Mouse (Mus musculus) heart, adult 9 months (tissue): ENCODE data around the gene Myocos.

Experiments
- DNase-seq, 2 experiments: peaks; one replicate each; pipeline ENCODE4 v3.0.0; 2022; ENCODE audit warnings: low spot score in 2 of 2

Myocos gene

GRCm38 (mm10) chr1:162615511-162615910, 42.5 kb downstream of the Myocos start:
- DNase-seq: no peak

GRCm38 (mm10) chr1:162611191-162611590, 46.8 kb downstream of the Myocos start:
- no peak for DNase-seq

DNA sequence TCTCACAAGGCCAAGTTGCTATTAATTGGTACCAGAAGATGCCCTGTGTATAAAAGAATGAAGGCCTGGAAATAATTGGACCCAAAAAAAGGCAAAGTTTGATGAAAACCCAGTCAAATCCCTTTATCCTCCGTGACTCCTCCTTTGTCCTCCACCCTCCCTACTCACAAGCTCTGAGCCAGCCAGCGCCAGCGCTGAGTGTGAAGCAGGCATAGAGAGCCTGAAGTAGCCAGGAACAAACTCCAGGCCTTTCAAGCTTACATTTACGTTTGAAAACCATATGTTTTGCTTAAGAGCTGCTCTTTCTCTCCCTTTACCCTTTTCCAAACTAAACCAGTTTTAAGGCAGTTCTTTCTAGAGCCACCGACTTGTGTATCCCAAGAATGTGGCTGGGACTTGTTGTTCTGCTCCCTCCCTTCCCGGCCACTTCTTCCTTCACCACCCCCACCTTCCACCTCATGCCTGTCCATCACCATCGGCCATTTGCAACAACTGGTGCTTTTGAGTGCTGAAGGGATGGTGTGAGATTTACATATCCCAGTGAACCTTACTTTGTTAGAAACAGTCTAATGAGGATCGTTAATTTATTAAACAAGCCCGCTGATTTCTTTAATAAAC, 48.3 kb downstream of the Myocos start:
- no peak for DNase-seq

DNA sequence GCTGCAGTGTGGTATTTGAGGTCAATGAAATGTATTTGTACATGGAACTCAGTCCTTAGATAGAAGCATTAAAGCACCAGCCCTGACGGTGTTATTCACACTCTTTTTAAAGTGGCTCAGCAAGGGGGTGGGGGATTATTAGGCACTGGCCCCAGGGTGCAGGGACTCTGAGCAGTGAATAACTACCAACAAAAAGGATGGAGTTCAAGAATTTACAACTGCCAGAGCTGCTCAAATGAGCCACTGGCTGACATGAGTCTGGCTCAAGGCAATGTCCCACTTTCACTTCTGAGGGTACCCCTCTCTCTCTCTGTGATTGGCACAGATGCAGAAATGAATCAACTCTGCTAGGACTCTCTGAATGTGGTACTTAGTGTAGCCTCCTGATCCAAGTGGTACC, 49.9 kb downstream of the Myocos start:
- DNase-seq: no peak

GRCm38 (mm10) chr1:162601288-162601687, 56.7 kb downstream of the Myocos start:
- no peak for DNase-seq

DNA sequence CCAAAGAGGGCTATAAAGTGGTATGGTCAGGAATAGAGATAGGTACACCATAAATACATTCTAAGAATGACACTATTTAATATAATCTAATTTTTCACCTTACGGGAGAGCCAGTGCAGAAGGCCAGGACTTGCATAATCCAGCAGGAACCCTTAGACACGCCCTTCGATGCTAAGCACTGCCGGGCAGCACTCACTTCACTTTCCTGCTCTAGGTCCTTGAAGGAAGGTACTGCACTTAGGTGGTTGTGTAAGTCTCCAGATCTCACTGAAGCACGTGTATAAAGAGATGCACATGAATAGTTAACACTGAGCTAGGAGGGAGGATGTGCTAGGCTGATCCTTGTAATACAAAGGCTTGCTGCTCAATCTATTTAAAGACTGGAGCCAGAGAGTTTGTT, 58.4 kb downstream of the Myocos start:
- DNase-seq: no peak

DNA sequence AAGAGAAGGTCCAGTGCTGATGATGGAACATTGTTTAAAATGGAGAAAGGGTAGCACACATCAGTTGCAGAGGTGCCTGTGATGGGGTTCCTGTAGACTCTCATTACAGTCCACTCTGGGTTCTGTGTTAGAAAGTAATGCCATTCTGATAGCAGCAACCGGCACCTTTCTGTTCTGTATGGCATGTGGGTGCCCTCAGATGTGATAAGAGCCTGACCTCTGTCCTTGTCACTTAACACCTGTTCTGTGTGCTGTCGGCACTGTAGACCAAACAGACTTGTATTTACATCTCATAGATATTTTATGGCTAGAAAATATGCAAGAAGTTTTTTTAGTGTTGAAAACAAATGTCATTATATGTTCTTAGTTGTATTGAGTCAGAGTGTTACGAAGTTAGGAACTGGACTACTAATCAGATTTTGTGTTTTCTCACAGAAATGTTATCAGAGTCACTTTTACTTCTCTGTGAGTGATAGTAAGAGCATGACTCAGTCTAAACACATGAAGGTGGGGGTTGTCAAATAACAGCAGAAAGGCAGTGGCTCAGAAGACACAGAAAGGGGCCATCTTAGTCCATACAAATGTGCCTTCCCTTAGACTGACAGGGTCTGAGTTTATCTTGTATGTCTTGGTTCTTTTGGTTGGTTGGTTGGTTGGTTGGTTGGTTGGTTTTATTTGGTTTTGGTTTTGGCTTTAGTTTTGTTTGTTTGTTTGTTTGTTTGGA, 60.5 kb downstream of the Myocos start:
- DNase-seq: no peak
